Mouse (Mus musculus) ES-Bruce4 (cell line): Measurements from ENCODE around the gene Rnf212b. TPM values are rescaled to one million over a fixed set of nuclear protein-coding genes. Genes with fewer than 3 reads are reported as not detected.

ENCODE experiments used
- H3K27ac ChIP-seq: 2 replicates; pipeline ENCODE4 v1.5.1; 2012; ENCODE audit warnings: low read length, inconsistent platforms; ENCODE audit not compliant: insufficient read depth
- H3K27me3 ChIP-seq: 2 replicates; pipeline ENCODE4 v1.6.1; 2012; ENCODE audit warnings: mild to moderate bottlenecking, low read length, inconsistent platforms; ENCODE audit not compliant: control insufficient read depth, poor library complexity, insufficient read depth, severe bottlenecking
- H3K36me3 ChIP-seq: 2 replicates; pipeline ENCODE4 v1.6.1; 2012; ENCODE audit warnings: inconsistent platforms, mild to moderate bottlenecking, low read length, moderate library complexity; ENCODE audit not compliant: control insufficient read depth, poor library complexity, insufficient read depth, severe bottlenecking
- H3K4me1 ChIP-seq: one replicate; pipeline ENCODE4 v1.8.1; 2011; ENCODE audit warnings: low read length; ENCODE audit not compliant: control insufficient read depth, insufficient read depth
- H3K4me3 ChIP-seq: 2 replicates; pipeline ENCODE4 v1.5.1; 2011; ENCODE audit warnings: low read depth, mild to moderate bottlenecking, low read length
- H3K9ac ChIP-seq: 2 replicates; pipeline ENCODE4 v1.6.1; 2012; ENCODE audit warnings: low read depth, mild to moderate bottlenecking, inconsistent platforms; ENCODE audit not compliant: poor library complexity, severe bottlenecking
- H3K9me3 ChIP-seq: replicated peaks from 2 replicates; pipeline ENCODE4 v1.6.1; 2012; ENCODE audit warnings: mild to moderate bottlenecking, low read length, inconsistent platforms; ENCODE audit not compliant: control insufficient read depth, poor library complexity, insufficient read depth, severe bottlenecking
- CTCF ChIP-seq: IDR thresholded peaks from one replicate; pipeline ENCODE4 v1.8.1; 2011; ENCODE audit warnings: low read depth, low read length
- EP300 ChIP-seq: IDR thresholded peaks from 2 replicates; pipeline ENCODE4 v1.6.1; 2011; ENCODE audit warnings: low read depth, low read length; ENCODE audit not compliant: insufficient read depth
- POLR2A ChIP-seq: IDR thresholded peaks from one replicate; pipeline ENCODE4 v1.8.1; 2011; ENCODE audit warnings: low read length; ENCODE audit not compliant: insufficient read depth
- polyA plus RNA-seq: library from polyadenylated mRNA; stranded (reverse); fragments of >200 nt; gene quantifications from 2 replicates; pipeline ENCODE4 v1.2.4, GENCODE M21; 2011; ENCODE audit warnings: low read depth; ENCODE audit not compliant: missing spikeins, insufficient read depth, insufficient read length

Rnf212b gene
- polyA plus RNA-seq, 1 experiment: 0.66 TPM

GRCm38 (mm10) chr14:54802428-54802827, 11.5 kb upstream of the Rnf212b start:
- TF ChIP-seq POLR2A (no peak), CTCF (no peak), EP300 (no peak)
- Histone ChIP-seq H3K9me3 (no peaks in the 10 kb centered on the region), H3K27me3 (no peaks in the 10 kb centered on the region), H3K4me3 (no peak overlapping the region), H3K27ac (no peak overlapping the region), H3K36me3 (no peaks in the 10 kb centered on the region), H3K4me1 (no peaks in the 10 kb centered on the region), H3K9ac (no peak overlapping the region)

GRCm38 (mm10) chr14:54806124-54806523, 7.8 kb upstream of the Rnf212b start:
- Histone ChIP-seq H3K36me3 (no peaks in the 10 kb centered on the region), H3K9ac (no peak overlapping the region), H3K27ac (no peak overlapping the region), H3K4me3 (no peak overlapping the region), H3K4me1 (no peaks in the 10 kb centered on the region), H3K9me3 (no peaks in the 10 kb centered on the region), H3K27me3 (peaks cover 2% of the 10 kb centered on the region; the same call in 1 of the 2 replicates)
- TF ChIP-seq CTCF (no peak), EP300 (no peak), POLR2A (no peak)

GRCm38 (mm10) chr14:54808718-54809667, 4.9 kb upstream of the Rnf212b start:
- TF ChIP-seq EP300 (no peak), CTCF (no peak), POLR2A (no peak)
- Histone ChIP-seq H3K36me3 (no peaks in the 10 kb centered on the region), H3K9ac (no peak overlapping the region), H3K4me3 (no peak overlapping the region), H3K9me3 (no peaks in the 10 kb centered on the region; the same call in 1 of the 2 replicates), H3K27ac (no peak overlapping the region), H3K27me3 (peaks cover 2% of the 10 kb centered on the region), H3K4me1 (no peaks in the 10 kb centered on the region)

GRCm38 (mm10) chr14:54809668-54810033, 4.3 kb upstream of the Rnf212b start:
- H3K36me3 ChIP-seq: no peaks in the 10 kb centered on the region
- no peak overlapping the region for H3K9ac ChIP-seq
- no peaks in the 10 kb centered on the region for H3K4me1 ChIP-seq
- H3K27me3 ChIP-seq: peaks cover 2% of the 10 kb centered on the region
- H3K9me3 ChIP-seq: no peaks in the 10 kb centered on the region; the same call in 1 of the 2 replicates
- H3K27ac ChIP-seq: no peak overlapping the region
- no peak overlapping the region for H3K4me3 ChIP-seq
- no peak for TF ChIP-seq POLR2A
- TF ChIP-seq CTCF: no peak
- TF ChIP-seq EP300: no peak

- H3K27ac ChIP-seq: no peak overlapping the region
- H3K27me3 ChIP-seq: no peaks in the 10 kb centered on the region; the same call in none of the 2 replicates
- no peaks in the 10 kb centered on the region for H3K4me1 ChIP-seq
- TF ChIP-seq CTCF (no peak), EP300 (no peak), POLR2A (no peak)
- H3K9ac ChIP-seq: no peak overlapping the region
- H3K4me3 ChIP-seq: no peak overlapping the region
- no peaks in the 10 kb centered on the region; the same call in 1 of the 2 replicates for H3K9me3 ChIP-seq
- no peaks in the 10 kb centered on the region for H3K36me3 ChIP-seq
Measured at GRCm38 (mm10) chr14:54815737-54816136, 1.8 kb downstream of the Rnf212b start.

GRCm38 (mm10) chr14:54817791-54818190, 3.9 kb downstream of the Rnf212b start:
- no peaks in the 10 kb centered on the region; the same call in 1 of the 2 replicates for H3K27me3 ChIP-seq
- no peak overlapping the region for H3K9ac ChIP-seq
- no peaks in the 10 kb centered on the region for H3K9me3 ChIP-seq
- no peaks in the 10 kb centered on the region for H3K36me3 ChIP-seq
- peak; percentile 45 for TF ChIP-seq CTCF
- TF ChIP-seq EP300: no peak
- no peaks in the 10 kb centered on the region for H3K4me1 ChIP-seq
- no peak overlapping the region for H3K27ac ChIP-seq
- H3K4me3 ChIP-seq: no peak overlapping the region
